Mouse (Mus musculus) neural tube, embryonic 13.5 days (tissue): ENCODE measurements around the gene Lancl1. TPM values are rescaled to one million over a fixed set of nuclear protein-coding genes. Genes with fewer than 3 reads are reported as not detected.

Source experiments
- ATAC-seq: fragments of 200-750 bp; cut with Nextera tagmentation; 2 replicates; pipeline ENCODE4 v1.8.0; 2017; ENCODE audit warnings: low read depth, mild to moderate bottlenecking, moderate TSS enrichment, moderate library complexity
- H3K27ac ChIP-seq: fragments of 300-500 bp; sonication (generic); replicated peaks from 2 replicates; pipeline ENCODE4 v1.5.1; 2015; ENCODE audit warnings: moderate library complexity, mild to moderate bottlenecking, inconsistent platforms
- H3K27me3 ChIP-seq: fragments of 300-500 bp; sonication (generic); 2 replicates; pipeline ENCODE4 v1.6.1; 2015; ENCODE audit warnings: mild to moderate bottlenecking, inconsistent platforms
- H3K36me3 ChIP-seq: fragments of 300-500 bp; sonication (generic); 2 replicates; pipeline ENCODE4 v1.6.1; 2015; ENCODE audit warnings: mild to moderate bottlenecking, inconsistent platforms
- H3K4me1 ChIP-seq: fragments of 300-500 bp; sonication (generic); replicated peaks from 2 replicates; pipeline ENCODE4 v1.6.1; 2015; ENCODE audit warnings: inconsistent platforms
- H3K4me2 ChIP-seq: fragments of 300-500 bp; sonication (generic); 2 replicates; pipeline ENCODE4 v1.6.1; 2015; ENCODE audit warnings: inconsistent platforms, mild to moderate bottlenecking, moderate library complexity
- H3K4me3 ChIP-seq: fragments of 300-500 bp; sonication (generic); 2 replicates; pipeline ENCODE4 v1.5.1; 2015; ENCODE audit warnings: mild to moderate bottlenecking, inconsistent platforms
- H3K9ac ChIP-seq: fragments of 300-500 bp; sonication (generic); 2 replicates; pipeline ENCODE4 v1.6.1; 2015; ENCODE audit warnings: moderate library complexity, mild to moderate bottlenecking, inconsistent platforms
- H3K9me3 ChIP-seq: fragments of 300-500 bp; sonication (generic); 2 replicates; pipeline ENCODE4 v1.6.1; 2016; ENCODE audit warnings: inconsistent platforms
- WGBS: fragments of 180-500 bp; shearing (Covaris S2); methylation state at CpG from one replicate; pipeline ENCODE4 v1.1.7; 2015; 5-methylcytosine and 5-hydroxymethylcytosine counted together
- polyA plus RNA-seq: library from polyadenylated mRNA; unstranded; fragments of >200 nt; fragmentation: Nextera tagmentation; extraction: Ambion mirVana; gene quantifications from 2 replicates; pipeline ENCODE4 v1.2.1, GENCODE M21; 2015

Lancl1 gene
- polyA plus RNA-seq, 1 experiment from 2014 or later, result 166 TPM

DNA sequence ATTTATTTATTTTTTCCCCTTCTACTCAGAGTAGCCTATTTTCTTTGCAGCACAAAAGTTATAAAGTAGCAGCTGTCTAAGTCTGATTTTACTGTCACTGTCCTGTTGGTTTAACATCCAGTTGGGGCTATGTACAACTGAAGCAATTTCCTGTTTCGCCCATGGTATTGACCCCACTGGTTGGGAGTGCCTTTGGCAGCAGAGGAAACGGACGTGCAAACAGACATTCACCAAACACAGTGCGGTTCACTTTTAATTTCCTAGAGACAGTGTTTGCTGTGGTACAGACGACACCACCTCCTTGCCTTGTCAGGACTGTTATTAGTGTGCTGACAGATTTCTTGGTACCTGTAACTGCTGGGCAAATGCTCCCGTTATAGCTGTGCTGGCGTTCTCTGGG lies 3.9 kb upstream of the Lancl1 start:
- no peak overlapping the region for H3K9ac ChIP-seq
- WGBS, result 82% methylated on average over 7 of the region's 7 CpGs
- H3K27me3 ChIP-seq, result no peaks in the 10 kb centered on the region
- ATAC-seq, result no peak
- no peak overlapping the region for H3K27ac ChIP-seq
- peaks cover 11% of the 10 kb centered on the region for H3K4me1 ChIP-seq
- no peaks in the 10 kb centered on the region for H3K36me3 ChIP-seq
- no peak overlapping the region for H3K4me2 ChIP-seq
- no peak overlapping the region for H3K4me3 ChIP-seq
- no peaks in the 10 kb centered on the region for H3K9me3 ChIP-seq

DNA sequence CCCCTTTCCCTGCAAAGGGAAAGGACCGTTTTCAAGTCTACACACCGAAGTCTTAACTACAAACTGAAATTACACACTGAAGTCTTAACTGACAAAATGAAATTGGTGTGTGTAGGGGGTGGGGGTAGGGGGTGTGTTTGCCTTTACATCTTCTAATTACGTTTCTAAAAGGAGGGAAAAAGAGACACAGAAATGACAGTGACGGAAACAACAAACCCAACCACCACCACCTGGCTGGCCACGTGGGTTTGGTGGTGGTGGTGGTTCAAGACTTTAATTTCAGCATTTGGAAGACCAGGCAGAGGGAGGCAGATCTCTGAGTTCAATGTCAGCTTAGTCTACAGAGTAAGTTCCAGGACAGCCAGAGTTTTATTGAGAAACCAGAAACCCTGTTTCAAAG lies 411 bp upstream of the Lancl1 start:
- ATAC-seq, result 0 out of 2 replicates have a peak, but pooled peaks have one; percentile 10
- peak overlapping the region; percentile 85 for H3K9ac ChIP-seq
- H3K4me3 ChIP-seq, result peak overlapping the region; percentile 86
- peaks cover 22% of the 10 kb centered on the region for H3K36me3 ChIP-seq
- 5% methylated on average over 5 of the region's 5 CpGs for WGBS
- H3K27me3 ChIP-seq, result no peaks in the 10 kb centered on the region
- H3K4me2 ChIP-seq, result peak overlapping the region; percentile 69
- H3K9me3 ChIP-seq, result no peaks in the 10 kb centered on the region
- H3K27ac ChIP-seq, result no peak overlapping the region
- H3K4me1 ChIP-seq, result peaks cover 16% of the 10 kb centered on the region

DNA sequence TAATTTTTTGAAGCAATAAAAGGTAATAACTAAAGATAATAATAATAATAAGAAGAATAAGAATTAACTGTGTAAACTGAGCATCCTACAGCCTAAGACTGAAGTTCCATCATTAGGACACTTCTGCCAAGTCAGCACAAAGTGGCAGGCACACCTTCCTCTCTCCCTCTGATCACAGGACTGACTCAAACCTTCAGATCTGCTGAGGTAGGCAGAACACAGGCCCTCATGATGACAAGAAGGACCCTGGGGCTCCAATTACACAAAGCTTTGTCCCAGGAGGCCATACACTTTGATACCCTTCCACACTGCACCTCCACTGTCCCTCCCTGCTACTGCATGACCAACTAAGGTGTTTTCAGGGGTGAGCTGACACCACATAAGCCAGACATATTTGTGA lies 1.5 kb downstream of the Lancl1 start:
- peaks cover 16% of the 10 kb centered on the region for H3K4me1 ChIP-seq

DNA sequence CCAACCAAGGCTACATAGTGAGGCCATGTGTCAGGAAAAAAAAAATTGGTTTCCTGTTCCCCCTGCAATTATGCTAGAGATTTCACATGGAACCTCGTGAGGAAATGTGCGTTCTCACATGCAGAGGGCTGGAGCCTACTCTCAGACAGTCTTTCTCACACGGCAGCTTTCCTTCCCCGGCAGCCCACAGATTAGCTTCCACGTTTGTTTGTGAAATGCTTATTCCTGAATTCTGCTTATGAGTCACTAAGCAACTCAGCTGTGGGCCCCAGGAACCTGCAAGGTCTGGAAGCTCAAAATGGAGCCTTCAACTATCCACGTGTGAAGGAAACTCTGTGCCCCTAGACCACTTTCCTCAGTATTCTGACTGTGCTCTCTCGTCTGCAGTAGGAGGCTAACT lies 5.4 kb downstream of the Lancl1 start:
- no peak overlapping the region for H3K4me3 ChIP-seq
- ATAC-seq, result no peak
- H3K27me3 ChIP-seq, result no peaks in the 10 kb centered on the region
- WGBS, result 91% methylated on average over 7 of the region's 7 CpGs
- H3K9me3 ChIP-seq, result no peaks in the 10 kb centered on the region
- no peak overlapping the region for H3K4me2 ChIP-seq
- peaks cover 15% of the 10 kb centered on the region for H3K4me1 ChIP-seq
- no peak overlapping the region for H3K27ac ChIP-seq
- peaks cover 77% of the 10 kb centered on the region for H3K36me3 ChIP-seq
- no peak overlapping the region for H3K9ac ChIP-seq

More for the DNA sequence above, 1.5 kb downstream of the Lancl1 start:
- Histone ChIP-seq H3K36me3 (peaks cover 41% of the 10 kb centered on the region), H3K4me2 (no peak overlapping the region), H3K9ac (no peak overlapping the region), H3K27ac (no peak overlapping the region), H3K4me3 (no peak overlapping the region), H3K9me3 (no peaks in the 10 kb centered on the region), H3K27me3 (no peaks in the 10 kb centered on the region)
- no peak for ATAC-seq

DNA sequence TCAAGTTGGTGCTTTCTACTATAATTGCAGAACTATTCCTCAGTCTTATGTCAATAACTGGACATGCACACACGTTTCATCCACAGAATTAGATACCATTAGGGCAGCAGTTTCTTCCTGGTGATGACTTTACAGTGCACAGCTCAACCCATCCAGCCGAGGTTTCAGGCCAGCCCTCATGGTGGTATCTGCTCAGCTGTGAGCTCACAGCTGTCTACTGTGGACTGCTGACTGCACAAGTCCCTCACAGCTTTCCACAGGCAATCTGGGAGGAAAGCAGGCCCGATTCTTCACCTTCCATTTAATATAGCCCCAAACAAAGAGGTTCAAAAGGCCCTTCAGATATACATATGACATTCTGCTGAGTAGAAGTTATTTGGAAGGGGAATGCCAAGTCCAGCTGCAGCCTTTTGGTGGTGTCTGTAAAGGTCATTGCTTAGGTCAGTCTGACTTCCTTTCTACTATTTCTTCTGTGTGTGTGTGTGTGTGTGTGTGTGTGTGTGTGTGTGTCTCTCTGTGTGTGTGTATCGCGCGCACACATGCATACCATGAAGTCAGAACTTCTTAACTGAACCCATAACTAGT lies 11.7 kb downstream of the Lancl1 start:
- peaks cover 10% of the 10 kb centered on the region for H3K4me1 ChIP-seq
- no peaks in the 10 kb centered on the region for H3K9me3 ChIP-seq
- ATAC-seq, result no peak
- H3K9ac ChIP-seq, result no peak overlapping the region
- WGBS, result 90% methylated on average over 6 of the region's 6 CpGs
- no peak overlapping the region for H3K4me2 ChIP-seq
- H3K36me3 ChIP-seq, result peaks cover 80% of the 10 kb centered on the region
- H3K27ac ChIP-seq, result no peak overlapping the region
- no peaks in the 10 kb centered on the region for H3K27me3 ChIP-seq
- H3K4me3 ChIP-seq, result no peak overlapping the region

DNA sequence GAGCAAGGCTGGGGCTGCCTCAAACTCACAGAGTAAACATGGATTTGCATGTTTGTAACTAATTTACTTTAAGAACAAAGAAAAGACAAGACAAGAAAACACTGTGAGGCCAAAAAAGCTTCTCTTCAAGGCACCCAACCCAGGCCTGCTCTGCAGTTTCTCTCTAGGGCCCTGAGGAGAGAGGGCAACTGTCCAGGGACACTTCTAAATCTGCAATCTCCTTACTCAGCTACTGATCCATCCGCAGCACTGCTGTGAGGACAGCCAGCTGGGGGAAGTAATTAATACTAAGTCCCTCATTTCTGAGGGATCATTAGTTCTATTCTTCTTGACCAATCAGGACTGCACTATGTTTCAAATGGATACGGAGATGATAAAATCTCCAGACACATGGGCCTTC lies 12.5 kb downstream of the Lancl1 start:
- ATAC-seq, result no peak
- H3K9ac ChIP-seq, result no peak overlapping the region
- WGBS, result 63% methylated on average over 2 of the region's 2 CpGs
- peaks cover 79% of the 10 kb centered on the region for H3K36me3 ChIP-seq
- H3K27me3 ChIP-seq, result no peaks in the 10 kb centered on the region
- H3K4me3 ChIP-seq, result no peak overlapping the region
- H3K4me2 ChIP-seq, result no peak overlapping the region
- no peak overlapping the region for H3K27ac ChIP-seq
- peaks cover 10% of the 10 kb centered on the region for H3K4me1 ChIP-seq
- H3K9me3 ChIP-seq, result no peaks in the 10 kb centered on the region

DNA sequence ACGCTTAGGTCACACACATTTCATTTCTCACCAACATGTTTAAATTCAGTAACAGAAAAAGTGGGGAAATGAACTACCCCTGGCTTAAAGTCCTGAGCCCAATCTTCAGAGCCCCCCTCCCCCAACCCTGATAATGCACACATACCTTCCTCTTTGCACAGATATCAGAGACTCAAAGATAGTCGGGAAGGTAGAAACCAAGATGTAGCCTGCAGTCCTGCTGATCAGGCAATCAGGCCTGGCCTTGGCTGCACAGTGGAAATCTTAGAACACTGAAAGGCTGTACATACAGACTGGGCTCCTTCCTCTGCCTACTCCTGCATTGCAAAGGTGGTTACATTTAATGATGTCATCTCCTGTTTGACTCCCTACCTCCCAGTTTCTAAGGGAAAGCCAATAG lies 15.9 kb downstream of the Lancl1 start:
- Histone ChIP-seq H3K27me3 (no peaks in the 10 kb centered on the region), H3K27ac (no peak overlapping the region), H3K4me1 (peaks cover 2% of the 10 kb centered on the region; the same call in 1 of the 2 replicates), H3K36me3 (peaks cover 76% of the 10 kb centered on the region), H3K9ac (no peak overlapping the region), H3K9me3 (no peaks in the 10 kb centered on the region), H3K4me2 (no peak overlapping the region), H3K4me3 (no peak overlapping the region)
- no peak for ATAC-seq
- 94% methylated on average over 2 of the region's 2 CpGs for WGBS

DNA sequence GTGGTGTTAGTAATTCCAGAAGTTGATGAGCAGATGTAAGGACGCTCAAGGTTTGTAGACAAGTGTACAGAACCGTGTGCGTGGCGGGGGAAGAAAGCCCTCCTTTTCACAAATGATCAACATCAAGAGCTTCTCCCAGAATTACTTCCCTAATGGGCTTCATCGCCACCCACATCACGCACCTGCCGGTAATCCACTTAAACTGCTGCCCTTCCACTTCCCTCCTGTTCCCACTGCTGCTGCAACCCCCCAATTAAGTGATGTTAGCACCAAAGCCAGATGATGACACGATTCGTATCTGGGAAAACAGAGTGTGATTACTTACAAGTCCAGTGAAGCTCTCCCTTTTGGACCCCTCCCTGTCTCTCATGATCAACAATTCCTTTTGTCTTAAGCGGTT lies 16.6 kb downstream of the Lancl1 start:
- Histone ChIP-seq H3K27me3 (no peaks in the 10 kb centered on the region), H3K9me3 (no peaks in the 10 kb centered on the region), H3K4me1 (no peaks in the 10 kb centered on the region), H3K27ac (no peak overlapping the region), H3K9ac (no peak overlapping the region), H3K4me2 (no peak overlapping the region), H3K36me3 (peaks cover 75% of the 10 kb centered on the region), H3K4me3 (no peak overlapping the region)
- WGBS, result 94% methylated on average over 10 of the region's 10 CpGs
- ATAC-seq, result no peak

DNA sequence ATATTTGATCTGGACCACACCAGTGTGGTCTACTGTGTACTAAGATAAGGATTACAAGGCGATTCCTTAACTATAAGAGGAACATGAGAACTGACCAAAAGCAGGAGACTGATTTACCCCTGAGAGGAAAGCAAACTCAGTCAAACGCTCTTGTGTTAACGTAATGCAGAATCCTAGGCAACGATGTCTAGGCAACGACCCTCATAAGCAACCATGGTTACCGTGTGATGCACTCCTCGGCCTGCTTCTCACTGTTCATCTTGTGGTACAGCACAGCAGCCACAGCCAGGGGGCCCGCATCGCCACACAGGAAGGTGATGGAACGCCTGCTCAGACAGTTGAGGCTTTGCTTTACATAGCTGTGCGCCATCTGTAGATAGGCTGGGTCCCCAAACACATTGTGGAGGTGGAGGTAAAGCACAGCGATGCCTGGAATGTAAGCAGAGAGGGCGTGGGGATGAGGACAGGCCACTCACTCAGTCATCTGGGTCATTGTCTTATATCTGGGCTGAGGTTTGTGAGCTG lies 18.0 kb downstream of the Lancl1 start:
- WGBS, result 79% methylated on average over 13 of the region's 13 CpGs
- no peak overlapping the region for H3K27ac ChIP-seq
- H3K9me3 ChIP-seq, result no peaks in the 10 kb centered on the region
- H3K4me3 ChIP-seq, result no peak overlapping the region
- no peak overlapping the region for H3K9ac ChIP-seq
- no peaks in the 10 kb centered on the region for H3K4me1 ChIP-seq
- no peaks in the 10 kb centered on the region for H3K27me3 ChIP-seq
- no peak for ATAC-seq
- H3K4me2 ChIP-seq, result no peak overlapping the region
- peaks cover 70% of the 10 kb centered on the region for H3K36me3 ChIP-seq

DNA sequence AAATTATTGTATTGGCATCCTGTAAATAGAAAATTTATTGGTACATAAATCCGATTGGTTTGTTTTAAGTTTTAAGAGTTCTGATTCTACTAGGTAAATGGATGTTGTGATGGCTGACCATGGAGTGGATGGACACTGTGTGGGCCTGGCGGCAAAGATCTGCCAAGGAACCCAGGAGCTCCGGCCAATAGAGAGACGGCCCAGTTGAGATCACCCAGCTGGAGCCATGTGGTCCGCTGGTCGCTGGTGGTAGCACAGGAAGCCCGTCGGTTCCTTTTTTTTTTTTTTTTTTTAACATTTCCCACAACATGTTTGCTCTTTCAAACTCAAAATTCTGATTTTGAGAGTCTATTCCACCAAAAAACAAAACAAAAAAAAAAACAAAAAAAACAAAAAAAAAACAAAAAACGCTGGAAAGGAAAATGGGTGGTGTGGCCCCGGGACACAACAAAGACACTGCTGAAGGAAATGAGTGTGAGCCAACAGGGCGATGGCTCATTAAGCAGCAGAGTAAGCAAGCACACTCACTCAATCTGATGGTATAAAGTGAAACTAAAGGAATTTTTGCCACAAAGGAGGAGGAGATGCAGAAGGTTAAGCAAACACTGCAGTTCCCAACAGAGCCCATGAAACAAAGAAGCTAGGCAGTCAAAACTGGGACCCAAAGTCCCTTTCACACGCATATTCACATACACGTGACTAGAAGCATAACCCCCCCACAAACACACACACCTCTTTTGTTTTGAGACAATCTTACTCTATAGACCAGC lies 21.4 kb downstream of the Lancl1 start:
- H3K9ac ChIP-seq, result no peak overlapping the region
- WGBS, result 93% methylated on average over 13 of the region's 13 CpGs
- H3K27me3 ChIP-seq, result no peaks in the 10 kb centered on the region
- no peak overlapping the region for H3K27ac ChIP-seq
- H3K4me2 ChIP-seq, result no peak overlapping the region
- H3K4me1 ChIP-seq, result no peaks in the 10 kb centered on the region
- no peaks in the 10 kb centered on the region for H3K9me3 ChIP-seq
- H3K36me3 ChIP-seq, result peaks cover 64% of the 10 kb centered on the region
- ATAC-seq, result no peak
- no peak overlapping the region for H3K4me3 ChIP-seq

DNA sequence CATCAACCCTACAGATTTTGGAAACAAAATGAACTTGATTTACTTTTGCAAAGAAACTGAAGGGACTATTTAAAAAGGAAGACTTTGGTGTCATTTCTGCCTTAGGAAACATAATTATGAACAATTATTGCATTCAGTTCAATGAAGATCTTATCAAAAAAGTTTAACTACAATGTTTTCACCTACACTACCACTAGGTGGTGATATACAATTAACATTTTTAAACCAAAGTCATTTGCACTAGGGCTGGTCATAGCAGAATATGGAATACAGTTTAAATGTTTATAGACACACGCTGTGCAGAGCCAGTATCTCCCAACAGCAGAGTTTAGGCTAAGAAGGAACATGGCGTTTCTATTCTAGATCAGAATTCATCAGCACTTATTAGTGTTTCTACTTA lies 24.5 kb downstream of the Lancl1 start:
- ATAC-seq, result no peak
- Histone ChIP-seq H3K36me3 (peaks cover 38% of the 10 kb centered on the region), H3K27ac (no peak overlapping the region), H3K27me3 (no peaks in the 10 kb centered on the region), H3K9me3 (no peaks in the 10 kb centered on the region), H3K9ac (no peak overlapping the region), H3K4me2 (no peak overlapping the region), H3K4me3 (no peak overlapping the region), H3K4me1 (no peaks in the 10 kb centered on the region)
- 71% methylated on average over 2 of the region's 2 CpGs for WGBS

DNA sequence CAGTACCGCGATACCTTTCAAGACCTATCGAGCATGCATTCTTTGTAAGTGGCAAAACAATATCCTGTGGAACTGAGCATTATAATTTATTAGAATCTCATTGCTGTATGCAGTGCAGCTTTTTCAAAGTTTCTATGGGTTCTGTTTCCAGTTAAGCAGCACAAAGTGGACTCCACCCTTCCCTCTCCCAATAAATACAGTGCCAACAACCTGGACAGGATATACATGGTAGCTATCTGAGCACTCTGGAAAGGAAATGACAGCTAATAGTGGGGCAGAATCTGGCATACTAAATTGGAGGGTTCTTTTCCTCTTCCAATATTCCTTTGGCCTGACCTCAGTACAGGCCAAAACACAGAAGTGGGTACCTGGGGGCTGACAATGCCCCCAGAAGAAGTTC lies 28.2 kb downstream of the Lancl1 start:
- no peak overlapping the region for H3K9ac ChIP-seq
- H3K4me3 ChIP-seq, result no peak overlapping the region
- 93% methylated on average over 3 of the region's 3 CpGs for WGBS
- H3K4me1 ChIP-seq, result no peaks in the 10 kb centered on the region
- H3K27me3 ChIP-seq, result no peaks in the 10 kb centered on the region
- peaks cover 42% of the 10 kb centered on the region for H3K36me3 ChIP-seq
- ATAC-seq, result no peak
- no peak overlapping the region for H3K4me2 ChIP-seq
- no peak overlapping the region for H3K27ac ChIP-seq
- H3K9me3 ChIP-seq, result no peaks in the 10 kb centered on the region
